Mouse (Mus musculus) heart, adult 2 months (tissue): ENCODE results near the gene Car14. TPM values are rescaled to one million over a fixed set of nuclear protein-coding genes. Genes with fewer than 3 reads are reported as not detected.

Source experiments
- DNase-seq, 2 experiments: peaks; one replicate each; pipeline ENCODE4 v3.0.0; 2021
- H3K27ac ChIP-seq: fragments of 200-600 bp; 2 replicates; pipeline ENCODE4 v1.8.1; 2022
- H3K27me3 ChIP-seq: fragments of 200-500 bp; 2 replicates; pipeline ENCODE4 v1.6.1; 2012; ENCODE audit warnings: mild to moderate bottlenecking, low read length, inconsistent platforms, mixed read lengths; ENCODE audit not compliant: control insufficient read depth, insufficient read depth
- H3K36me3 ChIP-seq: fragments of 200-500 bp; 2 replicates; pipeline ENCODE4 v1.6.1; 2012; ENCODE audit warnings: low read length, inconsistent platforms; ENCODE audit not compliant: control insufficient read depth, insufficient read depth
- H3K4me1 ChIP-seq: fragments of 200-500 bp; 2 replicates; pipeline ENCODE4 v1.6.1; 2011; ENCODE audit warnings: low read length; ENCODE audit not compliant: control insufficient read depth, insufficient read depth
- H3K4me3 ChIP-seq: fragments of 200-600 bp; 2 replicates; pipeline ENCODE4 v1.8.1; 2022
- H3K79me2 ChIP-seq: fragments of 200-500 bp; replicated peaks from 2 replicates; pipeline ENCODE4 v1.6.1; 2012; ENCODE audit warnings: mild to moderate bottlenecking, inconsistent platforms, low read length, moderate library complexity, mixed read lengths; ENCODE audit not compliant: control insufficient read depth, insufficient read depth
- H3K9ac ChIP-seq: fragments of 200-500 bp; 2 replicates; pipeline ENCODE4 v1.6.1; 2012; ENCODE audit warnings: low read depth, mild to moderate bottlenecking, control low read depth, inconsistent platforms, low read length, mixed read lengths
- CTCF ChIP-seq: fragments of 200-600 bp; IDR thresholded peaks from 2 replicates; pipeline ENCODE4 v1.8.1; 2022; ENCODE audit warnings: antibody characterized with exemption, mild to moderate bottlenecking, moderate library complexity
- EP300 ChIP-seq: fragments of 200-500 bp; IDR thresholded peaks from 2 replicates; pipeline ENCODE4 v1.6.1; 2011; ENCODE audit warnings: low read depth, low read length, control low read depth; ENCODE audit not compliant: insufficient read depth
- POLR2A ChIP-seq: fragments of 200-500 bp; IDR thresholded peaks from 2 replicates; pipeline ENCODE4 v1.6.1; 2011; ENCODE audit warnings: mild to moderate bottlenecking, low read depth, low read length, control low read depth; ENCODE audit not compliant: insufficient read depth
- WGBS: fragments of 180-500 bp; shearing (Covaris S2); methylation state at CpG from one replicate; pipeline ENCODE4 v1.1.7; 2018; 5-methylcytosine and 5-hydroxymethylcytosine counted together
- intact Hi-C: fragments of 180-260 bp; cut with DNase I; formaldehyde crosslinking; loops from one replicate; pipeline ENCODE4 v1.15.1; 2025
- polyA plus RNA-seq: library from polyadenylated mRNA; depleted of rRNA; stranded (reverse); fragments of >200 nt; gene quantifications from 2 replicates; pipeline ENCODE4 v1.2.3, GENCODE M21; 2012
- total RNA-seq, 2 experiments: library from RNA; stranded (reverse); gene quantifications; 2 replicates each; pipeline ENCODE4 v1.2.3; 2021

Gene Car14
- total and polyA plus RNA-seq, 3 experiments: 146 to 227 (median 208) TPM

- intact Hi-C loops: loop anchor here (2.0 to 5.0 kb wide), 3 partner anchors 61 to 331 kb away; partner anchors contain the start of genes Hist2h2ac and Hist2h2be
- 0 out of 2 replicates have a peak, but pooled peaks cover 2% of the 10 kb centered on the region for H3K79me2 ChIP-seq
- H3K27me3 ChIP-seq: no peaks in the 10 kb centered on the region
- peak within 1 kb of the TSS; percentile 48 for H3K4me3 ChIP-seq
- WGBS: 23% methylated on average over 12 of the region's 12 CpGs
- peak within 1 kb of the TSS; percentile 55 for H3K9ac ChIP-seq
- peak within 1 kb of the TSS; percentile 88 for H3K27ac ChIP-seq
- no peak for TF ChIP-seq CTCF
- TF ChIP-seq POLR2A: peak; percentile 80
- TF ChIP-seq EP300: 0 out of 2 replicates have a peak, but pooled peaks have one; percentile 13
- DNase-seq: peak; percentile 60 to 73
- H3K4me1 ChIP-seq: peaks cover 15% of the 10 kb centered on the region
- H3K36me3 ChIP-seq: no peaks in the 10 kb centered on the region
These were observed 13.1 kb downstream of the Car14 start, which contains the start of gene BC028528 for GRCm38 (mm10) chr3:95891211-95892065. Gene BC028528 (minus strand): TSS chr3:95892005.

GRCm38 (mm10) chr3:95889664-95890063, 14.8 kb downstream of the Car14 start:
- Histone ChIP-seq H3K79me2 (no peaks in the 10 kb centered on the region), H3K4me3 (no peak overlapping the region), H3K9ac (no peak overlapping the region), H3K27ac (peak overlapping the region; percentile 88), H3K4me1 (peaks cover 11% of the 10 kb centered on the region), H3K27me3 (no peaks in the 10 kb centered on the region), H3K36me3 (no peaks in the 10 kb centered on the region)
- intact Hi-C loops: loop anchor here (5.0 kb wide), 2 partner anchors 63 to 333 kb away; partner anchors contain the start of genes Hist2h2ac and Hist2h2be
- WGBS: 52% methylated on average over 3 of the region's 3 CpGs
- DNase-seq: no peak
- no peak for TF ChIP-seq POLR2A
- TF ChIP-seq EP300: no peak
- no peak for TF ChIP-seq CTCF

- no peak for DNase-seq
- Histone ChIP-seq H3K27ac (no peak overlapping the region), H3K4me3 (no peak overlapping the region), H3K4me1 (peaks cover 11% of the 10 kb centered on the region), H3K79me2 (no peaks in the 10 kb centered on the region), H3K36me3 (no peaks in the 10 kb centered on the region), H3K9ac (no peak overlapping the region), H3K27me3 (no peaks in the 10 kb centered on the region)
- 86% methylated on average over 4 of the region's 4 CpGs for whole genome bisulfite sequencing
- intact Hi-C loops: no loop called here
- TF ChIP-seq POLR2A (no peak), EP300 (no peak), CTCF (no peak)
These were observed 16.9 kb downstream of the Car14 start for GRCm38 (mm10) chr3:95887596-95887995.

GRCm38 (mm10) chr3:95884400-95884799, 20.1 kb downstream of the Car14 start:
- intact Hi-C loops: loop anchor here (5.0 kb wide), 1 partner anchor 168 kb away; no protein-coding TSS in a partner anchor
- Histone ChIP-seq H3K27me3 (no peaks in the 10 kb centered on the region), H3K4me3 (no peak overlapping the region), H3K9ac (no peak overlapping the region), H3K4me1 (peaks cover 3% of the 10 kb centered on the region), H3K79me2 (no peaks in the 10 kb centered on the region), H3K36me3 (0 out of 2 replicates have a peak, but pooled peaks cover 3% of the 10 kb centered on the region), H3K27ac (no peak overlapping the region)
- 93% methylated on average over 5 of the region's 5 CpGs for WGBS
- TF ChIP-seq CTCF (no peak), POLR2A (no peak), EP300 (no peak)
- no peak for DNase-seq

DNA sequence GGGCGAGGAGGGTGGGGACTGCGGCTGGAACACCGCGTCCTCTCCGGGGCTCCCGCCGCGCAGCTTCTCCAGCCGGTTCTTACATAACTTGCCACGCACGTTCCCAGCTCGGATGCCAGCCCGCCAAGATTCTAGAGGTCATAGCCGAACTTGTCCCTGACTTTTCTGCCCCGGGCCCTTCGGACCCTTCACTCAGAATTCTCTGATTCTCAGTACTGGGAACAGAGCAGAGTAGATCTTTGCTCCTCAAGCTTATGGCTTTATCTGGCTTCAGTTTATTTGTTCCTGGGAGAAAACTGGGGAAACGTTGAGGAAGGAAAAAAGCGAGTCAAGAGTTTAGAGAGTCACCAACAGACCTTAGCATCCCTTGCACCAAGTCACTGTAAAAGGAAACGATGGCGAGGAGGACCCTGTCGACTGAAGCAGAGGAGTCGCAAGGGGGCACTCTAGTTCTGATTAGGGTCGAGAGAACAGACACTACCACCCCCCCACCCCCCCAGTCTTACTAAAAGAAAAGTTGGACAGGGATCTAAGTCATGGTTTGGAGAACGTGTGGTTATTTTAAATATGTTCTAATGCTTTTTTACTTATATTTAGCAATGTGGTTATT, 21.6 kb downstream of the Car14 start:
- H3K4me3 ChIP-seq: peak overlapping the region; percentile 66
- no peaks in the 10 kb centered on the region for H3K79me2 ChIP-seq
- peaks cover 3% of the 10 kb centered on the region for H3K4me1 ChIP-seq
- H3K27me3 ChIP-seq: no peaks in the 10 kb centered on the region
- peak overlapping the region; percentile 66 for H3K27ac ChIP-seq
- TF ChIP-seq CTCF (peak; percentile 82), POLR2A (no peak), EP300 (0 out of 2 replicates have a peak, but pooled peaks have one; percentile 17)
- peak; percentile 72 to 76 for DNase-seq
- 0 out of 2 replicates have a peak, but pooled peaks cover 3% of the 10 kb centered on the region for H3K36me3 ChIP-seq
- WGBS: under 1% methylated on average over 24 of the region's 24 CpGs
- intact Hi-C loops: loop anchor here (1.0 to 5.0 kb wide), 2 partner anchors 24 to 169 kb away; no protein-coding TSS in a partner anchor
- H3K9ac ChIP-seq: peak overlapping the region; percentile 68
